Mouse (Mus musculus) midbrain, embryonic 10.5 days (tissue): Measurements from ENCODE around the gene Itk. TPM values are rescaled to one million over a fixed set of nuclear protein-coding genes. Genes with fewer than 3 reads are reported as not detected.

Source experiments
- DNase-seq: peaks from one replicate; pipeline ENCODE4 v3.0.0-alpha.2; 2017; ENCODE audit warnings: low spot score
- H3K27ac ChIP-seq: fragments of 300-500 bp; sonication (generic); replicated peaks from 2 replicates; pipeline ENCODE4 v1.5.1; 2016; ENCODE audit warnings: mild to moderate bottlenecking
- H3K27me3 ChIP-seq: fragments of 300-500 bp; sonication (generic); 2 replicates; pipeline ENCODE4 v1.6.1; 2016; ENCODE audit warnings: low read depth, mild to moderate bottlenecking; ENCODE audit not compliant: poor library complexity, severe bottlenecking
- H3K36me3 ChIP-seq: fragments of 300-500 bp; sonication (generic); 2 replicates; pipeline ENCODE4 v1.6.1; 2016; ENCODE audit warnings: mild to moderate bottlenecking, moderate library complexity
- H3K4me1 ChIP-seq: fragments of 300-500 bp; sonication (generic); 2 replicates; pipeline ENCODE4 v1.6.1; 2016
- H3K4me3 ChIP-seq: fragments of 300-500 bp; sonication (generic); 2 replicates; pipeline ENCODE4 v1.5.1; 2016; ENCODE audit warnings: mild to moderate bottlenecking, moderate library complexity
- H3K9me3 ChIP-seq: fragments of 300-500 bp; sonication (generic); replicated peaks from 2 replicates; pipeline ENCODE4 v1.6.1; 2016; ENCODE audit warnings: mild to moderate bottlenecking
- WGBS: fragments of 180-500 bp; shearing (Covaris S2); methylation state at CpG from one replicate; pipeline ENCODE4 v1.1.7; 2016; 5-methylcytosine and 5-hydroxymethylcytosine counted together
- polyA plus RNA-seq: library from polyadenylated mRNA; unstranded; fragments of >200 nt; fragmentation: Nextera tagmentation; extraction: Ambion mirVana; gene quantifications from 2 replicates; pipeline ENCODE4 v1.2.1, GENCODE M21; 2016

Itk gene
- polyA plus RNA-seq, 1 experiment from 2014 or later, result 0.04 TPM

GRCm38 (mm10) chr11:46404986-46405385, 15.7 kb upstream of the Itk start:
- Histone ChIP-seq H3K27me3 (peaks cover 7% of the 10 kb centered on the region; the same call in 1 of the 2 replicates), H3K4me3 (no peak overlapping the region), H3K36me3 (no peaks in the 10 kb centered on the region), H3K9me3 (no peaks in the 10 kb centered on the region), H3K4me1 (peaks cover 16% of the 10 kb centered on the region), H3K27ac (no peak overlapping the region)
- no peak for DNase-seq
- WGBS, result 91% methylated on average over 16 of the region's 16 CpGs

- H3K27ac ChIP-seq, result no peak overlapping the region
- 86% methylated on average over 12 of the region's 12 CpGs for WGBS
- no peak overlapping the region for H3K4me3 ChIP-seq
- H3K36me3 ChIP-seq, result no peaks in the 10 kb centered on the region
- H3K27me3 ChIP-seq, result 0 out of 2 replicates have a peak, but pooled peaks cover 2% of the 10 kb centered on the region
- peaks cover 7% of the 10 kb centered on the region for H3K4me1 ChIP-seq
- H3K9me3 ChIP-seq, result no peaks in the 10 kb centered on the region
- no peak for DNase-seq
These were observed 12.2 kb upstream of the Itk start for GRCm38 (mm10) chr11:46401555-46401954.

GRCm38 (mm10) chr11:46398933-46399383, 9.6 kb upstream of the Itk start:
- Histone ChIP-seq H3K27me3 (no peaks in the 10 kb centered on the region), H3K36me3 (no peaks in the 10 kb centered on the region), H3K4me1 (peaks cover 5% of the 10 kb centered on the region), H3K4me3 (no peak overlapping the region), H3K27ac (no peak overlapping the region), H3K9me3 (no peaks in the 10 kb centered on the region)
- 66% methylated on average over 5 of the region's 5 CpGs for WGBS
- DNase-seq, result no peak

- Histone ChIP-seq H3K4me3 (no peak overlapping the region), H3K36me3 (no peaks in the 10 kb centered on the region), H3K4me1 (peaks cover 5% of the 10 kb centered on the region), H3K27me3 (no peaks in the 10 kb centered on the region), H3K27ac (no peak overlapping the region), H3K9me3 (no peaks in the 10 kb centered on the region)
- WGBS, result 86% methylated on average over 4 of the region's 4 CpGs
- no peak for DNase-seq
These were observed 9.2 kb upstream of the Itk start for GRCm38 (mm10) chr11:46398473-46398872.

DNA sequence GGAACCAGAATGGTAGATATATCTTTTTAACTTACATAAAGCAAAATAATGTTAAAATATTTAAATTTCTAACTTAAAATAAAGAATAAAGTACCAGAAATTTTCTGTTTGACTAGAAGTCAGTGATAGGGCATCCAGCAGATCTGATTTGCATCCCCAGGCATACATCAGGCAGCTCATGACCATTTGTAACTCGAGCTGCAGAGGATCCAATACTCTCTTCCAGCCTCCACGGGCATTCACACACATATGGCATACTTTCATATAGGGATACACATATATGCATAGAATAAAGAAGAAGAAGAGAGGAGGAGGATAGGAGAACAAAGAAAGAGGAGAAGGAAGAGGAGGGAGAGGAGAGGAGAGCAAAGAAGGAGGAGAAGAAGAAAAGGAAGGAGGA, 8.6 kb upstream of the Itk start:
- no peak overlapping the region for H3K27ac ChIP-seq
- no peaks in the 10 kb centered on the region for H3K9me3 ChIP-seq
- H3K27me3 ChIP-seq, result no peaks in the 10 kb centered on the region
- peaks cover 5% of the 10 kb centered on the region for H3K4me1 ChIP-seq
- no peak for DNase-seq
- no peaks in the 10 kb centered on the region for H3K36me3 ChIP-seq
- no peak overlapping the region for H3K4me3 ChIP-seq
- 69% methylated on average over 2 of the region's 2 CpGs for WGBS

DNA sequence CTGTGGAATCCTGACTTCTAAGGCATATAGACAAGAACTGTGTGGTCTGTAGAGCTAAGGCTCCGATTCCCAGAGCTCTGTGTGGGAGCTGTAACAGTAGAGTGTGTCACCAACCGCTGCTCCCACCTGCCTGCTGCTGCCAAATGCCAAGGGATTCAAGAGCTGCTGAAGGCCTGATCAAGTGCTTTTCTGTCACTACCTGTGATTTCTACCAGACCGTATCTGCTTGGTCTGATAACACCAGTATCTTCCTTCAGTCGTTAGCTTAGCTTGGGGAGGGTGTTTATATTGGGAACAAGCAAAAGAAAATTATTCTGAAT, 7.5 kb upstream of the Itk start:
- no peak for DNase-seq
- H3K4me3 ChIP-seq, result no peak overlapping the region
- no peak overlapping the region for H3K27ac ChIP-seq
- H3K4me1 ChIP-seq, result peaks cover 5% of the 10 kb centered on the region
- H3K9me3 ChIP-seq, result no peaks in the 10 kb centered on the region
- WGBS, result 91% methylated on average over 4 of the region's 4 CpGs
- H3K27me3 ChIP-seq, result no peaks in the 10 kb centered on the region
- H3K36me3 ChIP-seq, result no peaks in the 10 kb centered on the region

- no peaks in the 10 kb centered on the region for H3K27me3 ChIP-seq
- no peak for DNase-seq
- no peak within 1 kb of the TSS for H3K27ac ChIP-seq
- H3K36me3 ChIP-seq, result no peaks in the 10 kb centered on the region
- no peaks in the 10 kb centered on the region for H3K9me3 ChIP-seq
- WGBS, result 78% methylated on average over 13 of the region's 13 CpGs
- no peak within 1 kb of the TSS for H3K4me3 ChIP-seq
- H3K4me1 ChIP-seq, result peaks cover 5% of the 10 kb centered on the region
These were observed 7.0 kb upstream of the Itk start, which contains the start of gene Fam71b for GRCm38 (mm10) chr11:46396167-46396859. TSS of gene Fam71b (plus strand) at chr11:46396559.

GRCm38 (mm10) chr11:46395698-46396097, 6.4 kb upstream of the Itk start:
- 94% methylated on average over 2 of the region's 2 CpGs for WGBS
- DNase-seq, result no peak

GRCm38 (mm10) chr11:46395088-46395487, 5.8 kb upstream of the Itk start:
- Histone ChIP-seq H3K27ac (no peak overlapping the region), H3K4me3 (no peak overlapping the region), H3K36me3 (no peaks in the 10 kb centered on the region), H3K9me3 (no peaks in the 10 kb centered on the region), H3K27me3 (no peaks in the 10 kb centered on the region), H3K4me1 (peaks cover 12% of the 10 kb centered on the region)
- 84% methylated on average over 2 of the region's 2 CpGs for WGBS
- no peak for DNase-seq

More at GRCm38 (mm10) chr11:46395698-46396097, 6.4 kb upstream of the Itk start:
- no peaks in the 10 kb centered on the region for H3K9me3 ChIP-seq
- no peak overlapping the region for H3K27ac ChIP-seq
- no peak overlapping the region for H3K4me3 ChIP-seq
- no peaks in the 10 kb centered on the region for H3K27me3 ChIP-seq
- H3K36me3 ChIP-seq, result no peaks in the 10 kb centered on the region
- H3K4me1 ChIP-seq, result peaks cover 6% of the 10 kb centered on the region

DNA sequence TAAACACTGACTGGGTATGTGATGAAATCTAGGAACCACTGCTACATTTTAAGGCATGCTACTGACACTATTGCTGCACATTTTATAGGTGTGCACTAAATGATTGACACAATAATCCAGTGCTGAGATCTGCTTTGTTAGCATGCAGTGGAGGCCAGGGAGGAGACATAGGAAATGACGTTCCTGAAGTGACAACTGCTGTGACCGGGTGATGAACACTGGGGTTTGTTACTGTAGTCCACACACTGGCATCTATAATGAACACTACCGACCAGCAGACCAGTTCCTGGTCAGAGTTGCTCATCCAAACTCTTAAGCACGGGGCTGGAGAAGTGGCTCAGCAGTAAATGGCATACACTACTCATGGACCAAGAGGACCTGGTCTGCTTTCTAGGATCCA, 4.1 kb upstream of the Itk start:
- peaks cover 7% of the 10 kb centered on the region; the same call in 1 of the 2 replicates for H3K4me1 ChIP-seq
- H3K9me3 ChIP-seq, result no peaks in the 10 kb centered on the region
- WGBS, result 78% methylated on average over 4 of the region's 4 CpGs
- H3K36me3 ChIP-seq, result no peaks in the 10 kb centered on the region
- no peak for DNase-seq
- H3K4me3 ChIP-seq, result no peak overlapping the region
- H3K27me3 ChIP-seq, result no peaks in the 10 kb centered on the region
- H3K27ac ChIP-seq, result no peak overlapping the region

DNA sequence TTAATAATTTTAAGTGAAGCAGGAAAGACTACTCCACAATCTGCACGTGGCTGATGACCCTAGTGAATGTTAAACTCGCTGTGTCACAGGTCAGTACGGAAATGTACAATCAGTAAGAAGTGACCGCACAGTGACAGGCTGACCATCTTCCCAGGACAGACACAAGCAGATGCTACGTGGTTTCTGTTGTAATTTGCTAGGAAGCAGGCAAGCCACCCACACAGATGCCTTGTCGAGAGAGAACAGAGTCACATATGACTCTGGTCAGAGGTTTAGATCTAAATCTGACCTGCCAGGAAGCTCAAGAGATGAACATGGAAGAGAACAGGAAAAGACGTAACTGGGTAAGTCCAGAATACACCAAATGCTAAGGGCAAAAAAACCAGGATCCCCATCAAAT, 3.6 kb upstream of the Itk start:
- Histone ChIP-seq H3K27ac (no peak overlapping the region), H3K4me1 (peaks cover 7% of the 10 kb centered on the region; the same call in 1 of the 2 replicates), H3K4me3 (no peak overlapping the region), H3K36me3 (no peaks in the 10 kb centered on the region), H3K9me3 (no peaks in the 10 kb centered on the region), H3K27me3 (no peaks in the 10 kb centered on the region)
- no peak for DNase-seq
- 90% methylated on average over 7 of the region's 7 CpGs for WGBS

DNA sequence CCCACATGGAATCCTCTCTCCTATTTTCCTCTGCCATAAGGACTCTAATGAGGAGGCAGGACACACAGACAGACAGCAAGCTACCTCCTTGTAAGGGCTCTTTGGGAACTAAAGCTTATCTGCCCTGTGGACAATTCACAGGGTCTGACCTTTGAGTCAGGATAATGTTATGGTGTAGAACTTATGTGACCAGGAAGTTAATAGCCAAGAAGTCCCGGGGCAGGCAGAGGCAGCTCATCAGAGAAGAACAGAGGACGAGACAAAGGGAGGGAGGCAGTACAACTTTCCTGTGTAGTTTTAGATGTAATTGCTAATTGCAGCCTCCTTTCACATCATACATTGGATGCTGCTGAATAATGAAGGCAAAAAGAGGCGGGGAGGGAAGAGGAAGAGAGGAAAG, 1.3 kb upstream of the Itk start:
- H3K4me3 ChIP-seq, result no peak overlapping the region
- no peaks in the 10 kb centered on the region for H3K27me3 ChIP-seq
- no peaks in the 10 kb centered on the region for H3K9me3 ChIP-seq
- no peaks in the 10 kb centered on the region for H3K36me3 ChIP-seq
- peaks cover 7% of the 10 kb centered on the region; the same call in 1 of the 2 replicates for H3K4me1 ChIP-seq
- no peak for DNase-seq
- WGBS, result 71% methylated on average over 3 of the region's 3 CpGs
- no peak overlapping the region for H3K27ac ChIP-seq

GRCm38 (mm10) chr11:46388438-46388837, 877 bp downstream of the Itk start:
- H3K9me3 ChIP-seq, result no peaks in the 10 kb centered on the region
- H3K4me1 ChIP-seq, result peaks cover 7% of the 10 kb centered on the region; the same call in 1 of the 2 replicates
- H3K36me3 ChIP-seq, result no peaks in the 10 kb centered on the region
- WGBS, result 74% methylated on average over 6 of the region's 6 CpGs
- DNase-seq, result no peak
- no peak overlapping the region for H3K27ac ChIP-seq
- H3K27me3 ChIP-seq, result no peaks in the 10 kb centered on the region
- no peak overlapping the region for H3K4me3 ChIP-seq
